Mouse (Mus musculus): ENCODE results near the gene Sbpl. TPM values are rescaled to one million over a fixed set of nuclear protein-coding genes. Genes with fewer than 3 reads are reported as not detected.
A peak's percentile ranks its signal among the peaks of the same experiment; 100 is the strongest.

The Sbpl gene
- polyA plus RNA-seq, 1 experiment from 2014 or later = not detected

DNA sequence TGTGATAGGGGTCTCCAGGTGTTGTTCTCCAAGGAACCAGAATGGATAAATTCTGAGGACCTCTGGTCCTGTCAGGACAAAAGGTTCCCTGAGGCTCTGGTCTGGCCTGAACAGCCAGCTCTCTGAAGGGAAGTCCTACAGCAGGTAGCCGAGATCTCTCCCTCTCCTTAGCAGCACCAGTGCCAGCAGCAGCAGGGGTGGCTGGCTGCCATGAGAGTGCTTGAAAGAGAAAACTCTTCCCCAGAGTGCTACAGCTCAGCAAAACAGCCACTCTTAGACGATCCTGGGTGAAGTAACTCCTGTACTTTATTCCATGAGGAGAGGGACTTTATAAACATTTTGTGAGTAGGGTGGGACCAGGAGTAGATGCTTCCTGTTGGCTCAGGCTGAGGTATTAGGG, 34.7 kb upstream of the Sbpl start:
- WGBS = 52% methylated on average over 2 of the region's 2 CpGs
- no peak overlapping the region for H3K4me2 ChIP-seq (replicated peaks; ENCODE audit: low read depth, low read length)
- ATAC-seq (ENCODE audit: low FRiP score, low TSS enrichment) = no peak
- no peaks in the 10 kb centered on the region for H3K27me3 ChIP-seq (ENCODE audit: insufficient read depth, low read length)
- no peak overlapping the region for H3K9ac ChIP-seq (replicated peaks; ENCODE audit: low read length)
- no peak overlapping the region for H3K4me3 ChIP-seq (ENCODE audit: low read length)
- H3K9me3 ChIP-seq (ENCODE audit: low read length) = no peaks in the 10 kb centered on the region
- H3K36me3 ChIP-seq (ENCODE audit: insufficient read depth, low read length) = no peaks in the 10 kb centered on the region
- H3K4me1 ChIP-seq (ENCODE audit: insufficient read depth, low read length) = peaks cover 9% of the 10 kb centered on the region
- H3K27ac ChIP-seq (ENCODE audit: low read length) = no peak overlapping the region

- no peak for ATAC-seq (ENCODE audit: low FRiP score, low TSS enrichment)
- peaks cover 15% of the 10 kb centered on the region for H3K4me1 ChIP-seq (ENCODE audit: insufficient read depth, low read length)
- H3K4me3 ChIP-seq (ENCODE audit: low read length) = no peak overlapping the region
- H3K36me3 ChIP-seq (ENCODE audit: insufficient read depth, low read length) = no peaks in the 10 kb centered on the region
- no peaks in the 10 kb centered on the region for H3K9me3 ChIP-seq (ENCODE audit: low read length)
- H3K9ac ChIP-seq (replicated peaks; ENCODE audit: low read length) = no peak overlapping the region
- WGBS = 81% methylated on average over 1 of the region's 1 CpGs
- no peaks in the 10 kb centered on the region for H3K27me3 ChIP-seq (ENCODE audit: insufficient read depth, low read length)
- no peak overlapping the region for H3K27ac ChIP-seq (ENCODE audit: low read length)
- no peak overlapping the region for H3K4me2 ChIP-seq (replicated peaks; ENCODE audit: low read depth, low read length)
Measured at GRCm38 (mm10) chr17:23984989-23985388, 29.9 kb upstream of the Sbpl start.

DNA sequence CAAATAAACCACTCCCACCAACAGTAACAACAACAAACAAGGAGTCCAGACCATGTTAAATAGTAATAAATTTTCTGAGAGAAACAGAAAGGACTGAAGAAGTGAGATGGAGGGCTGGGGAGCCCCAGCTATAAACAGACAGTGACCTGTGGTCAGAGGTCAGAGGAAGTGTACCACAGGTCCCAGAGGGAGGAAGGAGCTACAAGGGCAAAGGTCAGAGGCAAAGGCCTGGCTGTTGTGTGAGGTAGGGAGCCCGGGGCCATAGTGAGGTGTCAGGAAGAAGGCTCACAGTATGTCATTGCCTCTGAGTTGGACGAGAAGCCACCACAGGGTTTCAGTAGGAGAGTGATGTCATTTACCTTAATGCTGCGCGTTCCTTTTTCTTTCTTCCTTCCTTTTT, 27.8 kb upstream of the Sbpl start:
- no peak overlapping the region for H3K9ac ChIP-seq (replicated peaks; ENCODE audit: low read length)
- no peak for ATAC-seq (ENCODE audit: low FRiP score, low TSS enrichment)
- H3K4me1 ChIP-seq (ENCODE audit: insufficient read depth, low read length) = peaks cover 15% of the 10 kb centered on the region
- no peak overlapping the region for H3K4me2 ChIP-seq (replicated peaks; ENCODE audit: low read depth, low read length)
- no peak overlapping the region for H3K27ac ChIP-seq (ENCODE audit: low read length)
- WGBS = 44% methylated on average over 4 of the region's 4 CpGs
- no peaks in the 10 kb centered on the region for H3K36me3 ChIP-seq (ENCODE audit: insufficient read depth, low read length)
- no peaks in the 10 kb centered on the region for H3K27me3 ChIP-seq (ENCODE audit: insufficient read depth, low read length)
- no peak overlapping the region for H3K4me3 ChIP-seq (ENCODE audit: low read length)
- no peaks in the 10 kb centered on the region for H3K9me3 ChIP-seq (ENCODE audit: low read length)

DNA sequence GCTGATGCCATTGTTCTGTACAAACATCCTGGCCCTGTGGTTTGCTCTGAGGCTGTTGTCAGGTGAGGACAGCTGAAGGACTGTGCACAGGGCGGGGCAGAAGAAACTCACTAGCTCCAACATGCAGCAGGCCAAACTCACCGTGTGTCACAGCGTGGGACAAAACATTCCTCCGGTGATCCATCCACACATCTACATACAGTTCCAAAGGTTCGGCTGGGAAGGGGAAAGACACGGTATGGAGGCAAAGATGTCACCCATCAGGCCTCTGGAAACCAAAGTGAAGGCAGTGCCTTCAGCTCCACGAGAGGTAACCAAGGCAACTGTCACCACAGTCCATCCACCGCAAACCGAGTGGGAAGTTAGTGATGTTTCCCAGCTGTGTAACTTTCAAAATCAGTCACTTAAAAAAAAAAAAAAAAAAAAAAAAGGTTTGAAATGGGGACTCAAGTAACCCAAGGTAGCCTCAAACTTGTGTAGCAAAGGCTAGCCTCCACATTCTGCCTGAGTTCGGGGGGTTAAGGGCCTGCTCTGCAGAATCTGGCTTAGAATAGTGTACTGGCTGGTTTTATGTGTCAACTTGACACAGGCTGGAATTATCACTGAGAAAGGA, 25.3 kb upstream of the Sbpl start, which contains the start of gene Prss30:
Gene Prss30 (minus strand): TSS at position 270 of the 613 bp plus-strand sequence.
- peaks cover 15% of the 10 kb centered on the region for H3K4me1 ChIP-seq (ENCODE audit: insufficient read depth, low read length)
- H3K27ac ChIP-seq (ENCODE audit: low read length) = no peak within 1 kb of the TSS
- no peak within 1 kb of the TSS for H3K4me3 ChIP-seq (ENCODE audit: low read length)
- no peaks in the 10 kb centered on the region for H3K27me3 ChIP-seq (ENCODE audit: insufficient read depth, low read length)
- 64% methylated on average over 10 of the region's 10 CpGs for WGBS
- H3K4me2 ChIP-seq (replicated peaks; ENCODE audit: low read depth, low read length) = no peak within 1 kb of the TSS
- no peak within 1 kb of the TSS for H3K9ac ChIP-seq (replicated peaks; ENCODE audit: low read length)
- no peaks in the 10 kb centered on the region for H3K9me3 ChIP-seq (ENCODE audit: low read length)
- H3K36me3 ChIP-seq (ENCODE audit: insufficient read depth, low read length) = no peaks in the 10 kb centered on the region
- ATAC-seq (ENCODE audit: low FRiP score, low TSS enrichment) = no peak

GRCm38 (mm10) chr17:23979471-23979870, 24.4 kb upstream of the Sbpl start:
- WGBS = 48% methylated on average over 3 of the region's 3 CpGs
- H3K9me3 ChIP-seq (ENCODE audit: low read length) = no peaks in the 10 kb centered on the region
- no peaks in the 10 kb centered on the region for H3K27me3 ChIP-seq (ENCODE audit: insufficient read depth, low read length)

GRCm38 (mm10) chr17:23976665-23977064, 21.6 kb upstream of the Sbpl start:
- Histone ChIP-seq H3K4me3 (ENCODE audit: low read length) (no peak overlapping the region), H3K27ac (ENCODE audit: low read length) (no peak overlapping the region), H3K4me1 (ENCODE audit: insufficient read depth, low read length) (0 out of 2 replicates have a peak, but pooled peaks cover 9% of the 10 kb centered on the region), H3K9ac (replicated peaks; ENCODE audit: low read length) (no peak overlapping the region), H3K4me2 (replicated peaks; ENCODE audit: low read depth, low read length) (no peak overlapping the region), H3K9me3 (ENCODE audit: low read length) (no peaks in the 10 kb centered on the region), H3K27me3 (ENCODE audit: insufficient read depth, low read length) (no peaks in the 10 kb centered on the region), H3K36me3 (ENCODE audit: insufficient read depth, low read length) (no peaks in the 10 kb centered on the region)
- ATAC-seq (ENCODE audit: low FRiP score, low TSS enrichment) = peak; percentile 32; the same call in 1 of the 2 replicates
- 77% methylated on average over 4 of the region's 4 CpGs for whole genome bisulfite sequencing

More at GRCm38 (mm10) chr17:23979471-23979870, 24.4 kb upstream of the Sbpl start:
- H3K4me2 ChIP-seq (replicated peaks; ENCODE audit: low read depth, low read length) = no peak overlapping the region
- H3K4me1 ChIP-seq (ENCODE audit: insufficient read depth, low read length) = peaks cover 15% of the 10 kb centered on the region
- H3K4me3 ChIP-seq (ENCODE audit: low read length) = no peak overlapping the region
- H3K36me3 ChIP-seq (ENCODE audit: insufficient read depth, low read length) = no peaks in the 10 kb centered on the region
- no peak for ATAC-seq (ENCODE audit: low FRiP score, low TSS enrichment)
- no peak overlapping the region for H3K9ac ChIP-seq (replicated peaks; ENCODE audit: low read length)
- H3K27ac ChIP-seq (ENCODE audit: low read length) = no peak overlapping the region

DNA sequence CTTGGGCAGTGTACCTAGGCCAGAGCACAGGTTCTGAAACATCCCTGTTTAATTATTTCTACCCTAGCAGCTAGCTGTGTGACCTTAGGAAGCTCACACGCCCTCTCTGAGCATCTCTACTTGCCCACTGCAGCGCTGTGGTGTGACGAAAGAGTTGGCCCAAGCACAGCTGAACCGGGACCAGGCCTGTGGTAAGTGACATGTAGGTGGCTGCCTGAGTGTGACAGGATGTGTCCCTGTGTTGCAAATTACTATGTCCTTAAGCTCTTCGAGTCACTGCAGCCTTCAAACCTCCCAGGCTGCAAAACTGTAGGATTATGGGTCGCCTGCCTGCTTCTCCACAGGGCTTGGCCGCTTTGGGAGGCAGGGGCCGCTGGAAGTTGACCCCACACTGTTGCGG, 16.2 kb upstream of the Sbpl start:
- Histone ChIP-seq H3K4me2 (replicated peaks; ENCODE audit: low read depth, low read length) (no peak overlapping the region), H3K4me1 (ENCODE audit: insufficient read depth, low read length) (no peaks in the 10 kb centered on the region), H3K27ac (ENCODE audit: low read length) (no peak overlapping the region), H3K36me3 (ENCODE audit: insufficient read depth, low read length) (no peaks in the 10 kb centered on the region), H3K9ac (replicated peaks; ENCODE audit: low read length) (no peak overlapping the region), H3K4me3 (ENCODE audit: low read length) (no peak overlapping the region), H3K27me3 (ENCODE audit: insufficient read depth, low read length) (no peaks in the 10 kb centered on the region), H3K9me3 (ENCODE audit: low read length) (no peaks in the 10 kb centered on the region)
- 91% methylated on average over 9 of the region's 9 CpGs for WGBS
- no peak for ATAC-seq (ENCODE audit: low FRiP score, low TSS enrichment)

DNA sequence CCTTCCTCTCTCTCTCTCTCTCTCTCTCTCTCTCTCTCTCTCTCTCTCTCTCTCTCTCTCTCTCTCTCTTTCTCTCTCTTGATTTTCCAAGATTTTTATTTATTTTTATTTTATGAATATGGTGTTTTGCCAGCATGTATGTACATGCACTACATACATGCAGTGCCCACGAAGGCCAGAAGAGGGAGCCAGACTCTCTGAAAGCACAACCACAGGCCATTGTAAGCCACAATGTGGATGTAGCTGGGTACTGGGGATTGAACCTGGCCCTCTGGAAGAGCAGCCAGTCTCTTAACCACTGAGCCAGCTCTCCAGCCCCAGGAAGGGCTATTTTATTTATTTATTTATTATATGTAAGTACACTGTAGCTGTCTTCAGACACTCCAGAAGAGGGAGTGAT, 14.2 kb upstream of the Sbpl start:
- WGBS = 4% methylated on average over 1 of the region's 1 CpGs
- Histone ChIP-seq H3K27me3 (ENCODE audit: insufficient read depth, low read length) (no peaks in the 10 kb centered on the region), H3K4me1 (ENCODE audit: insufficient read depth, low read length) (no peaks in the 10 kb centered on the region), H3K9ac (replicated peaks; ENCODE audit: low read length) (no peak overlapping the region), H3K9me3 (ENCODE audit: low read length) (no peaks in the 10 kb centered on the region), H3K4me2 (replicated peaks; ENCODE audit: low read depth, low read length) (no peak overlapping the region), H3K36me3 (ENCODE audit: insufficient read depth, low read length) (no peaks in the 10 kb centered on the region), H3K4me3 (ENCODE audit: low read length) (no peak overlapping the region), H3K27ac (ENCODE audit: low read length) (no peak overlapping the region)
- no peak for ATAC-seq (ENCODE audit: low FRiP score, low TSS enrichment)

- no peak overlapping the region for H3K27ac ChIP-seq (ENCODE audit: low read length)
- H3K9ac ChIP-seq (replicated peaks; ENCODE audit: low read length) = no peak overlapping the region
- H3K27me3 ChIP-seq (ENCODE audit: insufficient read depth, low read length) = no peaks in the 10 kb centered on the region
- no peaks in the 10 kb centered on the region for H3K36me3 ChIP-seq (ENCODE audit: insufficient read depth, low read length)
- no peak overlapping the region for H3K4me2 ChIP-seq (replicated peaks; ENCODE audit: low read depth, low read length)
- no peaks in the 10 kb centered on the region for H3K9me3 ChIP-seq (ENCODE audit: low read length)
- 48% methylated on average over 2 of the region's 2 CpGs for WGBS
- H3K4me3 ChIP-seq (ENCODE audit: low read length) = no peak overlapping the region
- ATAC-seq (ENCODE audit: low FRiP score, low TSS enrichment) = no peak
- H3K4me1 ChIP-seq (ENCODE audit: insufficient read depth, low read length) = no peaks in the 10 kb centered on the region
Measured at GRCm38 (mm10) chr17:23968780-23969179, 13.7 kb upstream of the Sbpl start.

- Histone ChIP-seq H3K27me3 (ENCODE audit: insufficient read depth, low read length) (no peaks in the 10 kb centered on the region), H3K4me2 (replicated peaks; ENCODE audit: low read depth, low read length) (no peak overlapping the region), H3K9me3 (ENCODE audit: low read length) (no peaks in the 10 kb centered on the region), H3K36me3 (ENCODE audit: insufficient read depth, low read length) (no peaks in the 10 kb centered on the region), H3K4me3 (ENCODE audit: low read length) (no peak overlapping the region), H3K4me1 (ENCODE audit: insufficient read depth, low read length) (no peaks in the 10 kb centered on the region), H3K9ac (replicated peaks; ENCODE audit: low read length) (no peak overlapping the region), H3K27ac (ENCODE audit: low read length) (no peak overlapping the region)
- 82% methylated on average over 10 of the region's 10 CpGs for WGBS
- ATAC-seq (ENCODE audit: low FRiP score, low TSS enrichment) = no peak
Measured at GRCm38 (mm10) chr17:23966658-23967401, 11.8 kb upstream of the Sbpl start.

Measured in kidney, embryonic 16.5 days (tissue).